Mouse (Mus musculus) erythroblast, embryonic 14.5 days (primary cell): ENCODE measurements around the gene Sox5.

Experiments
- GATA1 ChIP-seq: IDR thresholded peaks from 2 replicates; pipeline ENCODE4 v1.6.1; 2012; ENCODE audit warnings: low read length, inconsistent platforms, mixed read lengths
- TAL1 ChIP-seq: IDR thresholded peaks from 3 replicates; pipeline ENCODE4 v1.6.1; 2012; ENCODE audit warnings: low read length, inconsistent platforms, mixed read lengths

DNA sequence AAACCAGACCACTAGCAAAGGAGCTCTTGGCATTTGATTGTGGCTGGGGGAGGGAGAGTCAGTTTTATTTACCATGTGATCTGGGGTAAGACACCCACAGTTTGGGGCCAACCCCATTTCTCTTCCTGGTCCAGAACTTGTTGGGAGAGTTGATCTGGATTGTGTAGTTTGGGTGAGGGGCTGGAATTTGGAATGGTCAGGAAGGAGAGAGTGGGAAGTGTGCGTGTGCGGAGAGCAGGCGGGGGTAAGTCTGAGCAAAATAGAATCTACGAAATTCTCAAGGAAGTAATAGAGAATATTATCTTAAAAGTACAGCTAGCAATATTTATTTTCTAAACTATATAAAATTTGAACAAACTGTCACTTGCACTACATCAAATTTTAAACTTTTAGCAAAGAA, 445.0 kb downstream of the Sox5 start:
- TF ChIP-seq TAL1, result no peak
- no peak for TF ChIP-seq GATA1
